Mouse (Mus musculus) bone marrow macrophage, adult 2 months (primary cell): ENCODE results near the gene 4930432M17Rik. TPM values are rescaled to one million over a fixed set of nuclear protein-coding genes. Genes with fewer than 3 reads are reported as not detected.

ENCODE experiments used
- H3K27ac ChIP-seq: 2 replicates; pipeline ENCODE4 v1.5.1; 2012; ENCODE audit warnings: low read depth, low read length; ENCODE audit not compliant: insufficient read depth
- H3K4me1 ChIP-seq: 2 replicates; pipeline ENCODE4 v1.6.1; 2012; ENCODE audit warnings: low read length; ENCODE audit not compliant: control insufficient read depth, insufficient read depth
- H3K4me3 ChIP-seq: 2 replicates; pipeline ENCODE4 v1.5.1; 2012; ENCODE audit warnings: mild to moderate bottlenecking, low read length, moderate library complexity; ENCODE audit not compliant: insufficient read depth
- CTCF ChIP-seq: IDR thresholded peaks from 2 replicates; pipeline ENCODE4 v1.5.1; 2012; ENCODE audit warnings: low read depth, mild to moderate bottlenecking, low read length, moderate library complexity
- POLR2A ChIP-seq: IDR thresholded peaks from 2 replicates; pipeline ENCODE4 v1.6.1; 2012; ENCODE audit warnings: mild to moderate bottlenecking, low read depth, low read length, borderline replicate concordance
- polyA plus RNA-seq: library from polyadenylated mRNA; stranded (reverse); fragments of >200 nt; gene quantifications from 2 replicates; pipeline ENCODE4 v1.2.4, GENCODE M21; 2012; ENCODE audit not compliant: missing spikeins, insufficient read depth, insufficient read length

4930432M17Rik gene
- polyA plus RNA-seq, 1 experiment: not detected

GRCm38 (mm10) chr3:121640611-121641010 lies 30.0 kb upstream of the 4930432M17Rik start:
- H3K27ac ChIP-seq: no peak overlapping the region
- no peak overlapping the region for H3K4me3 ChIP-seq
- no peaks in the 10 kb centered on the region for H3K4me1 ChIP-seq
- no peak for TF ChIP-seq POLR2A
- TF ChIP-seq CTCF: no peak

GRCm38 (mm10) chr3:121643236-121643635 lies 27.3 kb upstream of the 4930432M17Rik start:
- no peaks in the 10 kb centered on the region for H3K4me1 ChIP-seq
- TF ChIP-seq CTCF (no peak), POLR2A (no peak)
- H3K27ac ChIP-seq: no peak overlapping the region
- H3K4me3 ChIP-seq: no peak overlapping the region

- H3K4me3 ChIP-seq: no peak overlapping the region
- no peaks in the 10 kb centered on the region for H3K4me1 ChIP-seq
- TF ChIP-seq POLR2A (no peak), CTCF (no peak)
- no peak overlapping the region for H3K27ac ChIP-seq
Measured at GRCm38 (mm10) chr3:121645447-121645846, 25.1 kb upstream of the 4930432M17Rik start.

- H3K27ac ChIP-seq: no peak overlapping the region
Measured at GRCm38 (mm10) chr3:121646364-121647048, 24.1 kb upstream of the 4930432M17Rik start.

GRCm38 (mm10) chr3:121648238-121648778 lies 22.3 kb upstream of the 4930432M17Rik start:
- no peak for TF ChIP-seq POLR2A
- no peak for TF ChIP-seq CTCF
- no peaks in the 10 kb centered on the region for H3K4me1 ChIP-seq
- H3K4me3 ChIP-seq: no peak overlapping the region
- no peak overlapping the region for H3K27ac ChIP-seq

More at GRCm38 (mm10) chr3:121646364-121647048, 24.1 kb upstream of the 4930432M17Rik start:
- Histone ChIP-seq H3K4me1 (no peaks in the 10 kb centered on the region), H3K4me3 (no peak overlapping the region)
- TF ChIP-seq CTCF (no peak), POLR2A (no peak)

GRCm38 (mm10) chr3:121650052-121650671 lies 20.4 kb upstream of the 4930432M17Rik start:
- H3K4me1 ChIP-seq: no peaks in the 10 kb centered on the region
- H3K27ac ChIP-seq: no peak overlapping the region
- TF ChIP-seq POLR2A (no peak), CTCF (no peak)
- no peak overlapping the region for H3K4me3 ChIP-seq

GRCm38 (mm10) chr3:121651710-121652109 lies 18.9 kb upstream of the 4930432M17Rik start:
- TF ChIP-seq CTCF (no peak), POLR2A (no peak)
- H3K27ac ChIP-seq: no peak overlapping the region
- 0 out of 2 replicates have a peak, but pooled peaks cover 2% of the 10 kb centered on the region for H3K4me1 ChIP-seq
- H3K4me3 ChIP-seq: no peak overlapping the region

GRCm38 (mm10) chr3:121652186-121652585 lies 18.4 kb upstream of the 4930432M17Rik start:
- Histone ChIP-seq H3K4me1 (0 out of 2 replicates have a peak, but pooled peaks cover 2% of the 10 kb centered on the region), H3K4me3 (no peak overlapping the region), H3K27ac (no peak overlapping the region)
- TF ChIP-seq POLR2A (no peak), CTCF (no peak)

GRCm38 (mm10) chr3:121656922-121657321 lies 13.6 kb upstream of the 4930432M17Rik start:
- no peak overlapping the region for H3K27ac ChIP-seq
- H3K4me1 ChIP-seq: 0 out of 2 replicates have a peak, but pooled peaks cover 2% of the 10 kb centered on the region
- no peak overlapping the region for H3K4me3 ChIP-seq
- TF ChIP-seq CTCF (no peak), POLR2A (no peak)
